Comparison of ENCODE assay signal across 29 mouse cellular contexts in genomic region chr12:5084714-5085113, GRCm38 (mm10).
"Had no signal": no experiment of that assay in that cellular context is flagged by ENCODE, and none has a peak within 500 bp of the region (broad histone marks: within the 10 kb centered on the region; RNA-seq: fewer than 3 reads in every experiment).

No protein-coding gene starts in this region.

- H3K27ac ChIP-seq: limb, embryonic 10.5 days; limb, embryonic 12.5 days; limb, embryonic 13.5 days; limb, embryonic 15.5 days; liver, embryonic 12.5 days; liver, embryonic 13.5 days; liver, embryonic 14.5 days; liver, embryonic 15.5 days; lung, embryonic 15.5 days; macrophage; midbrain, embryonic 10.5 days; midbrain, embryonic 12.5 days; midbrain, embryonic 13.5 days; midbrain, embryonic 15.5 days had no signal

- H3K4me2 ChIP-seq: limb, embryonic 12.5 days; limb, embryonic 13.5 days; limb, embryonic 15.5 days; liver, embryonic 11.5 days; liver, embryonic 12.5 days; liver, embryonic 13.5 days; liver, embryonic 15.5 days; lung, embryonic 14.5 days; lung, embryonic 15.5 days; midbrain, embryonic 11.5 days; midbrain, embryonic 12.5 days; midbrain, embryonic 13.5 days; midbrain, embryonic 15.5 days had no signal

- H3K27me3 ChIP-seq: limb, embryonic 12.5 days; limb, embryonic 13.5 days; limb, embryonic 15.5 days; liver, embryonic 12.5 days; liver, embryonic 13.5 days; liver, embryonic 15.5 days; lung, embryonic 15.5 days; midbrain, embryonic 12.5 days; midbrain, embryonic 13.5 days; midbrain, embryonic 15.5 days had no signal

- DNase-seq: left cerebral cortex, postnatal 4 days; liver; liver, embryonic 13.5 days; liver, postnatal 0 days; lung, adult 18-20 months; lung, adult 2 months; lung, embryonic 14.5 days; lung, postnatal 10 days; lung, postnatal 14 days; lung, postnatal 36 days; lung, postnatal 4 days; midbrain, embryonic 14.5 days had no signal

- H3K4me3 ChIP-seq: limb, embryonic 10.5 days; limb, embryonic 12.5 days; limb, embryonic 13.5 days; limb, embryonic 15.5 days; liver, embryonic 12.5 days; liver, embryonic 13.5 days; liver, embryonic 15.5 days; lung, embryonic 15.5 days; megakaryocyte, embryonic 14.5 days; midbrain, embryonic 10.5 days; midbrain, embryonic 12.5 days; midbrain, embryonic 13.5 days; midbrain, embryonic 15.5 days; myocyte had no signal

- H3K4me1 ChIP-seq: limb, embryonic 10.5 days; limb, embryonic 12.5 days; liver, embryonic 12.5 days; liver, embryonic 13.5 days; liver, embryonic 15.5 days; megakaryocyte, embryonic 14.5 days; midbrain, embryonic 10.5 days had no signal

- H3K9ac ChIP-seq: limb, embryonic 12.5 days; limb, embryonic 13.5 days; limb, embryonic 15.5 days; liver, embryonic 12.5 days; liver, embryonic 13.5 days; liver, embryonic 14.5 days; liver, embryonic 15.5 days; liver, postnatal 0 days; lung, embryonic 14.5 days; lung, embryonic 15.5 days; midbrain, embryonic 12.5 days; midbrain, embryonic 13.5 days; midbrain, embryonic 15.5 days had no signal

- H3K36me3 ChIP-seq: liver, embryonic 12.5 days; liver, embryonic 13.5 days; liver, embryonic 15.5 days; lung, embryonic 15.5 days had no signal

- H3K9me3 ChIP-seq: limb, embryonic 10.5 days; limb, embryonic 12.5 days; limb, embryonic 13.5 days; limb, embryonic 15.5 days; liver, embryonic 12.5 days; liver, embryonic 13.5 days; liver, embryonic 15.5 days; lung, embryonic 15.5 days; midbrain, embryonic 10.5 days; midbrain, embryonic 12.5 days; midbrain, embryonic 13.5 days; midbrain, embryonic 15.5 days had no signal
